Mouse (Mus musculus): ENCODE measurements around the gene Plpp1.

The Plpp1 gene

GRCm38 (mm10) chr13:112800597-112801380 is at the start of gene Plpp1:
Gene Plpp1 (plus strand): TSS chr13:112800792.
- in situ Hi-C loops (cut with MboI), result no loop called here

- in situ Hi-C loops (cut with MboI), result no loop called here
Measured at GRCm38 (mm10) chr13:112751454-112752308, 48.9 kb upstream of the Plpp1 start.

- in situ Hi-C loops (cut with MboI), result no loop called here
Measured at GRCm38 (mm10) chr13:112752309-112752975, 48.1 kb upstream of the Plpp1 start.

DNA sequence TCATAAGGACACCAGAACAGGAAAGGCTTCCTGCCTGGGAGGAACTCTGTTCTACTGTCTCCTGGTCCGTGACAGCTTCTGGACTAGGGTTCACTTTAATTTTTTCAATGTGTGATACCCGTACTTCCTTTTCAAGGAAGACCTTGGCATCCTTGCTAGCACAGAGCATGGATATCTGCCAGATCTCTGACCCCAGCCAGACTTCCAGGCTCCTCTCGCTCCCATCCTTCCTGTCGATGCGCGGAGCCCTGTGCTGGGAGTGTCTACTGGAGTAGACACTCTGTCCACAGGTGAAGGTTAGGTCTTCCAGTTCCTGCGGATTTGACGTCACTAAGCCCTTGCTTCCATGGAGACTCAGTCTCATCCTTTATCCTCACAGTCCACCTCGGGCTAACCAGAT is 47.1 kb upstream of the Plpp1 start:
- in situ Hi-C loops (cut with MboI), result no loop called here

- in situ Hi-C loops (cut with MboI), result no loop called here
Measured at GRCm38 (mm10) chr13:112754871-112755270, 45.7 kb upstream of the Plpp1 start.

- in situ Hi-C loops (cut with MboI), result no loop called here
Measured at GRCm38 (mm10) chr13:112755507-112756010, 45.0 kb upstream of the Plpp1 start.

DNA sequence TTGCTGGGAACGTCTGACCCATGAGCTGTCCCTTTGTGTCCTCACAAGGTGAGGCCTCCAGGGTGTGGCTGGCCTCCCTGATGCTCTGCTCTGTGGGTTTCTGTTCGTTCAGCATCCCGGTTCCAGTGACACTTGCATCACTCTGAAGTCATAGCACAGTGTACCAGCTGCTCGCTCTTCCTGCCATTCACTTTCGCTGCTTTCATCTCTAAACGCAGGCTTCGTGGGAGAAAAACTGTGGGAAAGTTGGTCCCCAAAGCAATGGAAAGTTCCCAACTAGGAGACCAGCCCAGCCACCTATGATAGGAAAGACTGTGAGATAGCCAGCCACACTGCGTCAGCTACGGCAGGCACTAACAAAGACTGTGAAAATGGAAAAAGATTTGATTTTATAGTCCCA is 43.2 kb upstream of the Plpp1 start:
- in situ Hi-C loops (cut with MboI), result no loop called here

DNA sequence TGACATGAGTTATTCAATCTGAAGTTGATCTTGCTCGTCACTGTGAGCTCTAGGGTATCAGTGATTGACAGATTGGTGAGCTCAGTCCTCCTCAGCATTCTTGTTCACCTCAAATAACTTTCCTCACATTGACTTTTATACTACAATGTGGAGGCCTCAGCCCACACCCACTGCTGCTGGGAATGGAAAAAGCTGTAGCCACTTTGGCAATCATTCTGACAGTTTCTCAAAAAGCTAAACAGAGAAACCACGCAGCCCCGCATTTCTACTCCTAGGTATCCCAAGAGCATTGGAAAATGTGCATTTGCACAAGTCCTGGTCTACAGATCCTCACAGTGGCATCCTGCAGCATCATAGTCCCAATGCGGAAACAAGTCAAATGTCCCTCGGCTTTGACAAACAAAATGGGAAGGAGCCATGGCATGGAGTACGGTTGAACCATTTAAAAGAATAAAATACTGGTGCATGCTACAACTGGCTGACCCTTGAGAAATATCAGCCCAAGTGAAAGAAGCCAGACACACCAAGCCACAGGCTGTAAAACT is 42.0 kb upstream of the Plpp1 start:
- in situ Hi-C loops (cut with MboI), result no loop called here

GRCm38 (mm10) chr13:112759364-112759763 is 41.2 kb upstream of the Plpp1 start:
- in situ Hi-C loops (cut with MboI), result no loop called here

GRCm38 (mm10) chr13:112759777-112760537 is 40.6 kb upstream of the Plpp1 start:
- in situ Hi-C loops (cut with MboI), result no loop called here

DNA sequence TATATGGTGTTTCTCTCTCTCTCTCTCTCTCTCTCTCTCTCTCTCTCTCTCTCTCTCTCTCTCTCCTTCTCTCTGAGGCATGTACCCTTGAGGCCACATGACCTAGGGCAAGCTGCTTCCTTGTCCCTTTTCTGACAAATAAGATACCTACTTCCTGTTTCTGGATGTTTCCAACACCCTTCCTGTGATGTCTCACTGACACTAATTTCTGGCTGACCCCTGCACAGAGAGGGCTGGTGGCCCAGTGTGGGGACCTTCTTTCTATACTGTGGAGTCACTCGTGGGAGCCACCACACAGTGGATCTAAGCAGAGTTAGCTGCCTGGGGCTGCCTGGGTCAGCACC is 40.1 kb upstream of the Plpp1 start:
- in situ Hi-C loops (cut with MboI), result no loop called here

DNA sequence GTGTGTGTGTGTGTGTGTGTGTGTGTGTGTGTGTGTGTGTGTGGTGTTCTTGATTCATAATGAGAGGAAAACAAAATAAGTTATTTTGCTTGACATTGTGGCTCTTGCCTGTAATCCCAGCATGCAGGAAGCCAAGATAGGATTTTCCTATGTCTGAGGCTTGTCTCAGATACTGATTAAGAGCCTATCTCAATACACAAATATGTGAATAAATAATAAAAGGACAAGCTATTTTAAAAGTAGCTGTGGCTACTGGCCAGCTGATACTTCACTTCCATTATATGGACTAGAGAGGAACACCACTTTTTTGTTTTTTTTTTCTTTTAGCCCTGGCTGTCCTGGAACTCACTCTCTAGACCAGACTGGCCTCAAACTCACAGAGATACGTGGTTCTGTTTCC is 38.8 kb upstream of the Plpp1 start:
- in situ Hi-C loops (cut with MboI), result no loop called here

DNA sequence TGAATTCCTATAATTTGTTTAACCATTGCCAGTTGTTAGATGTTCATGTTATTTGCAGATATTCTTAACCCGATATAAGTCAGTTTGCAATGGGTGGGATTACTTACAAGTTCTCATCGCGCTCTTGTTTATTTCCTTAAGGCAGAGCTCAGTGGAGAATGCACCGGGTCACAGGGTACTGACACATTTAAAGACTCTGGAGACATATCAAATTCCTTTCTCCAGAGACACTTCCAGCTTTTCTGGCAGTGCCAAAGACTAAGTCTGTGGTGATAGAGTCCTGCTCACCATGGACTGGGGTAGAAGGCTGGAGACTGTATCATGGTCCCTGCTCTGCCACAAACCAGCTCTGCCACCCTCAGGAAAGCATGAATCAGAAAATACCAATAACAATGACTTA is 38.0 kb upstream of the Plpp1 start:
- in situ Hi-C loops (cut with MboI), result no loop called here

DNA sequence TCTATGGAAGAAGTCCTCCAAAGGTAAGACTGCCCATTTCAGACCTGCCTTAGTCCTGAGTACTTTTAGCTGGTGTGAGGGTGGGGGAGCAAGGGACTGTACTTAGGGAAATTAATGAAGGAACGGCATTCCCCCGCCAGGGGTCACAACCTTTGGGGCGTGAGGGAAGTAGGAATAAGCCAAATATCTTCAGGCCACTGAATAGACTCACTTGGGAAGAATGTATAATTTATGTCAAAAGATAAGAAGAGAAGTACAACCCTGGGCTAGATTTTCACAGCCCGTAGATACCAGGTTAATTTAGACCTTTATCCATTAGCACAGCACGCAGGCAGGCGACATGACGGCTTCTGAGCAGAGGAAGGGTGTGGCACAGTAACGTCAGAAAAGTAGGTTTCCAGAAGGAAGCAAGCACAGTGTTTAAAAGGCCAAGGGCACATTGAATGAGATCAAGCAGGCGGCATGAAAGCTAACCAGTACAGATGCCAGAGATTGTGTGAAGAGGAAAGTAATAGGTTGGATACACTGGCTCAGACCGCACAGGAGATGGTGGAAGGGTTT is 37.0 kb upstream of the Plpp1 start:
- in situ Hi-C loops (cut with MboI), result no loop called here

DNA sequence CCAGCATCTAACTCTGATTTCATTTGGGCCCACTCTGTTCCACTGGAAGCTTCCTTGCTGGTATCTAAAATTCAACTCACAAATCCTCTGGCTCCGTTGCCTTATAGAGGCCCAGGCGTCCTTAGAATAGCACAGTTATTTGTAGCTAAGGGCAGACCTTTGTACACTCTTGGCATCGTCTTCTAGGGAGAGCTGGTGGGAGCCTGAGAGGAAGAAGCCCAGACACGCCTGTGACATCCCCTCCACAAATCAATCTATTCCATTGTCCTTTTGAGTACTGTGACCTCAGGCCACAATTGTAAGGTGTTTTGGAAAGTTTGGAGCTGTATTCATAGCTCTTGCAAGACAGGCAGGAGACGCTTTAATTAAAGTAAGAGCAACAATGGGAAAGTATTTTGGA is 36.0 kb upstream of the Plpp1 start:
- in situ Hi-C loops (cut with MboI), result no loop called here

DNA sequence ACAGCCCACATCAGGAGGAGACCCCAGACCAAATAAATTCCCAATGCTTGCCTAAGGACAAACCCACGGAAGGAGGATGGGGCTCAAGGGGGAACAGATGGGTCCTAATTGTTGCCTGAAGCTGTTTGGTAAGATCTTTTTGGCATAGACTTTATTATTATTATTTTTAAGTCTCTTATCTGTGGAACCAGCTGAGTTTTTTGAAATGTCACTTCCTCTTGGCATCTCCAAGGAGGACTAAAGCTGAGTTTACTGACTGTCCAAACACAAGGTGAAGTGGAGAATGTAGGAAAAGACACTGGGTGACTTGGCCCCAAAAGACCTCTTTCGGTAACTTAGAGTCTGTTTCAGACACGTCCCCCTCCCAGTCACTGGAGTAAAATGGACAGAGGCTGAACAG is 34.9 kb upstream of the Plpp1 start:
- in situ Hi-C loops (cut with MboI), result no loop called here

DNA sequence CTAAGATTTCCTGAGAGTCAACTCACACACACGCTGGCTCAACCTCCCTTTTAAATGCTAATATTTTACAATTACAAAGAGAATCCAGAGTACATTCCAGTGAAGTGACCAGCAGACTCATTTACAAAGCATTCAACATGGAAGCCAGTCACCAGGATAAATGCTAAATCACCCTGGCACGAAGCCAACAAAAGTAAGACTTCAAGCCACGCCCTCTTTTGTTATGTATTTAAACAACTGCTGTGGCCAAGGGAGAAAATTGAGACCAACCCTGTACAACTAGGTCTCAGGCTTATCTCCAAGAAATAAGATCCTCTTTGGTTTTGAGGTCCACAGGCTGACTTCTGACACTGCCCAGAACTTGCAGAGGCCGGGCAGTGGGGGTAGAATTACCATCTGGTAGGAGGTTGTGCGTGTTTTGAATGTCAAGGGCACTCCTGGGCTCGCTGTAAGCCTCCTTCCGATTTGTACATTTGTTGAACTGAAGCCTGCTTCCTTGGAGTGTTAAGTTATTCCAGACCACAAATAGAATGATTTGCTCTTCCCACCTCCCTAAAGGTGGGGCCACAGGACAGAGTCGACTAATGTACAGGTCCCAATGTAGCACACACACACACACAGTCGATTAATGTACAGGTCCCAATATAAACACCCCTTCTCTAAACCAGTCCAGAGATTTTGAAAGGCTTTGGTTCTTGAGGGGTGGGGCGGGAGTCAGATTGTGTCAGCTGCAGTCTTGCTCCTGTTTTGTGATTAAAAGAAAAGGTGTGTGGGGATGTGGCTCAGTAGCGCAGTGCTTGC is 29.9 kb upstream of the Plpp1 start:
- in situ Hi-C loops (cut with MboI), result no loop called here

GRCm38 (mm10) chr13:112771447-112772208 is 29.0 kb upstream of the Plpp1 start:
- in situ Hi-C loops (cut with MboI), result no loop called here

- in situ Hi-C loops (cut with MboI), result no loop called here
Measured at GRCm38 (mm10) chr13:112772252-112772651, 28.3 kb upstream of the Plpp1 start.

GRCm38 (mm10) chr13:112772861-112773260 is 27.7 kb upstream of the Plpp1 start:
- in situ Hi-C loops (cut with MboI), result no loop called here

Measured in mature B cell (primary cell).